Mouse (Mus musculus): ENCODE measurements around the gene Pced1b. TPM values are rescaled to one million over a fixed set of nuclear protein-coding genes. Genes with fewer than 3 reads are reported as not detected.

The Pced1b gene
- total and polyA plus RNA-seq, 3 experiments: 6.6 to 36.5 TPM; not detected in 1

GRCm38 (mm10) chr15:97266236-97266845, 19.4 kb downstream of the Pced1b start:
- Histone ChIP-seq H3K9ac (ENCODE audit: control insufficient read depth, low read depth, low read length, poor library complexity, severe bottlenecking) (no peak overlapping the region), H3K27me3 (ENCODE audit: control insufficient read depth in 1 of 2, insufficient read depth in 2 of 2, low read length in 2 of 2) (peaks cover 0 to 3% of the 10 kb centered on the region in 2 experiments; a peak in 3 of 4 replicates), H3K9me3 (replicated peaks; ENCODE audit: insufficient read depth, low read length) (no peaks in the 10 kb centered on the region), H3K4me3 (ENCODE audit: control insufficient read depth in 1 of 2, insufficient read depth in 1 of 2, low read depth in 2 of 2, low read length in 2 of 2) (no peak overlapping the region), H3K27ac (ENCODE audit: control insufficient read depth, low read depth, low read length) (no peak overlapping the region), H3K4me1 (ENCODE audit: control insufficient read depth in 1 of 2, insufficient read depth in 2 of 2, low read length in 2 of 2) (no peaks in the 10 kb centered on the region), H3K36me3 (ENCODE audit: control insufficient read depth in 1 of 2, insufficient read depth in 2 of 2, low read length in 2 of 2) (no peaks in the 10 kb centered on the region), H3K79me2 (ENCODE audit: control insufficient read depth, insufficient read depth, low read length, poor library complexity) (no peaks in the 10 kb centered on the region)
- no peak for DNase-seq (ENCODE audit: low read depth, low spot score)
- TF ChIP-seq ZNF384 (IDR thresholded peaks at IDR 0.05; ENCODE audit: low read depth, low read length) (no peak), MEF2A (IDR thresholded peaks at IDR 0.05; ENCODE audit: extremely low read depth, insufficient replicate concordance, low read depth, low read length, poor library complexity, severe bottlenecking) (no peak), ZMIZ1 (IDR thresholded peaks at IDR 0.05; ENCODE audit: low read depth, low read length) (no peak), MYB (IDR thresholded peaks at IDR 0.05; ENCODE audit: low read depth, low read length) (no peak), ELF1 (IDR thresholded peaks at IDR 0.05; ENCODE audit: low read depth, low read length) (no peak), MYC (IDR thresholded peaks at IDR 0.05; ENCODE audit: low read depth, low read length) (no peak)

DNA sequence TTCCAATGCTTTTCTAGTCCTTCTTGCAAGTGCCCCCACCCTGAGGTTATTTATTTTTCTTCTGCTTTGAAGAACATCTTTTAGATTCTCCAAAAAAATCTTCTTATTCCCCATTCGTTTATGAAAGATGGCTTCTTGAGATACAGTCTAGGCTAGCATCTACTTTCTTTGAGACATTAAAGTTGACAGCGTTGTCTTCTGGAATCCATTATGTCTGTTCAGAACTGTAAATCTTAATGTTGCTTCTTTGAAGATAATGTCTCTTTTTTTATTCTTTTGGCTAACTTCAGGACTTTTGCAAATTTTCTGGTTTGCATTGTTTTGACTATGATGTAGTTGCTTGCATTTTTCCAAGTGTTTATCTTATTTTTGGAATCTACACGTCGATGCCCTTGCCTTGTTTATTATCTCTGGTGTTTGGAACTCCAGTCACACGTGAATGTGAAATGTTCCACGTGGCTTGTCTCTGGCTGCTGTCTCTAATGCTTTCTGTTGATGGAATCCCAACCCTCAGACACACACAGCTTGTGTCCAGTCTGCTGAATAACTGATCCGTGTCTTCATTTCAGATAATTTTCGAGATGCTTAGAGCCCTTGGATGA, 20.3 kb downstream of the Pced1b start:
- Histone ChIP-seq H3K27ac (ENCODE audit: control insufficient read depth, low read depth, low read length) (no peak overlapping the region), H3K79me2 (ENCODE audit: control insufficient read depth, insufficient read depth, low read length, poor library complexity) (no peaks in the 10 kb centered on the region), H3K9ac (ENCODE audit: control insufficient read depth, low read depth, low read length, poor library complexity, severe bottlenecking) (no peak overlapping the region), H3K36me3 (ENCODE audit: control insufficient read depth in 1 of 2, insufficient read depth in 2 of 2, low read length in 2 of 2) (no peaks in the 10 kb centered on the region), H3K4me1 (ENCODE audit: control insufficient read depth in 1 of 2, insufficient read depth in 2 of 2, low read length in 2 of 2) (no peaks in the 10 kb centered on the region), H3K27me3 (ENCODE audit: control insufficient read depth in 1 of 2, insufficient read depth in 2 of 2, low read length in 2 of 2) (peaks cover 0 to 5% of the 10 kb centered on the region in 2 experiments; a peak in 3 of 4 replicates), H3K9me3 (replicated peaks; ENCODE audit: insufficient read depth, low read length) (no peaks in the 10 kb centered on the region), H3K4me3 (ENCODE audit: control insufficient read depth in 1 of 2, insufficient read depth in 1 of 2, low read depth in 2 of 2, low read length in 2 of 2) (no peak overlapping the region)
- DNase-seq (ENCODE audit: low read depth, low spot score): no peak
- TF ChIP-seq ZMIZ1 (IDR thresholded peaks at IDR 0.05; ENCODE audit: low read depth, low read length) (no peak), BHLHE40 (IDR thresholded peaks at IDR 0.05; ENCODE audit: borderline replicate concordance, low read depth, low read length) (no peak), KAT2A (conservative IDR thresholded peaks at IDR 0.05; ENCODE audit: low read depth, low read length) (no peak), CHD2 (IDR thresholded peaks at IDR 0.05; ENCODE audit: low read length) (no peak), CTCF (IDR thresholded peaks at IDR 0.05 in 2 of 3, conservative IDR thresholded peaks at IDR 0.05 in 1 of 3; ENCODE audit: control insufficient read depth in 1 of 3, insufficient read depth in 1 of 3, low read depth in 2 of 3, low read length in 3 of 3, poor library complexity in 1 of 3, severe bottlenecking in 1 of 3) (no peak), RCOR1 (IDR thresholded peaks at IDR 0.05; ENCODE audit: low read depth, low read length) (no peak), EP300 (IDR thresholded peaks at IDR 0.05; ENCODE audit: low read depth in 1 of 2, low read length in 2 of 2) (no peak), POLR2AphosphoS2 (IDR thresholded peaks at IDR 0.05; ENCODE audit: low read length) (no peak)
